Mouse (Mus musculus): ENCODE results near the gene Enpp1.

DNA sequence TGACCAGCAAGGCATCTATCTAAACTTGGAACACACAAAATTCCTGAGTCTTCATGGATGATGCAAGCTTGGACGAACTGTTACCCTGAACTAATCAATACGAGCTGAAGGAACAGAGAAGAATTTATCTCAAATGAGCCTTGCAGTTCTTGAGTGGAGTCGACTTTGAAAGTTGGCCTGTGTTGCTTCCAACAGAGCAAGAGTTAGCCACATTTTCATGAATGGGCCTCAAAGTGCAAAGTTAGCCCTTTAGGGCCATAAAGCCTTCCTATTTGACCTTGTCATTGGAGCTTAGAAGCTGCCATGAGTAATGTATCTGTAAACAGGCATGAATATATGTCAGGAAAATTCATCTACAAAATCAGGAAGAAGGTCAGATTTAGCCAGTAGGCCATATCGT is 97.2 kb downstream of the Enpp1 start:
- TF ChIP-seq POLR2A (IDR thresholded peaks at IDR 0.05; ENCODE audit: insufficient read depth, low read length) (no peak), CTCF (IDR thresholded peaks at IDR 0.05; ENCODE audit: low read depth, low read length) (no peak), EP300 (IDR thresholded peaks at IDR 0.05; ENCODE audit: insufficient read depth, low read depth, low read length) (no peak)

All from ES-Bruce4 (cell line).